Mouse (Mus musculus): ENCODE measurements at regions not wholly inside any gene's neighbourhood (a gene's known extent, or its start where the extent isn't known, plus 50 kb on each side); places are given as distances from the start of the nearest gene placed in this dataset.

GRCm38 (mm10) chr12:15222497-15223170 is 594.1 kb downstream of the Trib2 start:
- Histone ChIP-seq H3K4me3 (ENCODE audit: low read depth, low read length) (no peak overlapping the region), H3K9ac (ENCODE audit: low read length) (no peak overlapping the region), H3K27me3 (ENCODE audit: control insufficient read depth, insufficient read depth, low read length) (no peaks in the 10 kb centered on the region), H3K36me3 (ENCODE audit: control insufficient read depth, insufficient read depth, low read length) (no peaks in the 10 kb centered on the region), H3K27ac (ENCODE audit: low read depth, low read length) (no peak overlapping the region), H3K4me1 (replicated peaks; ENCODE audit: control insufficient read depth, insufficient read depth, low read length) (no peaks in the 10 kb centered on the region), H3K4me2 (ENCODE audit: low read depth, low read length, severe bottlenecking) (no peak overlapping the region), H3K9me3 (ENCODE audit: control insufficient read depth, low read length) (no peaks in the 10 kb centered on the region)
- DNase-seq (ENCODE audit: low spot score): no peak
- peak; percentile 67; the same call in 1 of the 2 replicates for ATAC-seq (replicated peaks; ENCODE audit: low FRiP score)
- WGBS: 92% methylated on average over 5 of the region's 5 CpGs

- H3K4me1 ChIP-seq (replicated peaks; ENCODE audit: control insufficient read depth, insufficient read depth, low read length): no peaks in the 10 kb centered on the region
- H3K27me3 ChIP-seq (ENCODE audit: control insufficient read depth, insufficient read depth, low read length): no peaks in the 10 kb centered on the region
- H3K9ac ChIP-seq (ENCODE audit: low read length): no peak overlapping the region
- no peaks in the 10 kb centered on the region for H3K9me3 ChIP-seq (ENCODE audit: control insufficient read depth, low read length)
- no peaks in the 10 kb centered on the region for H3K36me3 ChIP-seq (ENCODE audit: control insufficient read depth, insufficient read depth, low read length)
- no peak overlapping the region for H3K27ac ChIP-seq (ENCODE audit: low read depth, low read length)
- no peak overlapping the region for H3K4me3 ChIP-seq (ENCODE audit: low read depth, low read length)
- peak; percentile 66 for ATAC-seq (replicated peaks; ENCODE audit: low FRiP score)
- DNase-seq (ENCODE audit: low spot score): no peak
- H3K4me2 ChIP-seq (ENCODE audit: low read depth, low read length, severe bottlenecking): no peak overlapping the region
- WGBS: 27% methylated on average over 8 of the region's 8 CpGs
Measured at GRCm38 (mm10) chr12:15218504-15218903, 598.2 kb downstream of the Trib2 start.

- Histone ChIP-seq H3K27me3 (ENCODE audit: control insufficient read depth, insufficient read depth, low read length) (no peaks in the 10 kb centered on the region), H3K9me3 (ENCODE audit: control insufficient read depth, low read length) (no peaks in the 10 kb centered on the region), H3K4me2 (ENCODE audit: low read depth, low read length, severe bottlenecking) (no peak overlapping the region), H3K4me1 (replicated peaks; ENCODE audit: control insufficient read depth, insufficient read depth, low read length) (no peaks in the 10 kb centered on the region), H3K27ac (ENCODE audit: low read depth, low read length) (no peak overlapping the region), H3K36me3 (ENCODE audit: control insufficient read depth, insufficient read depth, low read length) (no peaks in the 10 kb centered on the region), H3K4me3 (ENCODE audit: low read depth, low read length) (no peak overlapping the region), H3K9ac (ENCODE audit: low read length) (no peak overlapping the region)
- WGBS: 71% methylated on average over 3 of the region's 3 CpGs
- no peak for ATAC-seq (replicated peaks; ENCODE audit: low FRiP score)
- no peak for DNase-seq (ENCODE audit: low spot score)
Measured at GRCm38 (mm10) chr12:15216180-15216579, 600.5 kb downstream of the Trib2 start.

- WGBS: 81% methylated on average over 6 of the region's 6 CpGs
- ATAC-seq (replicated peaks; ENCODE audit: low FRiP score) (no peak), DNase-seq (ENCODE audit: low spot score) (no peak)
- Histone ChIP-seq H3K27ac (ENCODE audit: low read depth, low read length) (no peak overlapping the region), H3K36me3 (ENCODE audit: control insufficient read depth, insufficient read depth, low read length) (no peaks in the 10 kb centered on the region), H3K27me3 (ENCODE audit: control insufficient read depth, insufficient read depth, low read length) (no peaks in the 10 kb centered on the region), H3K9me3 (ENCODE audit: control insufficient read depth, low read length) (no peaks in the 10 kb centered on the region), H3K4me1 (replicated peaks; ENCODE audit: control insufficient read depth, insufficient read depth, low read length) (no peaks in the 10 kb centered on the region), H3K9ac (ENCODE audit: low read length) (no peak overlapping the region), H3K4me2 (ENCODE audit: low read depth, low read length, severe bottlenecking) (no peak overlapping the region), H3K4me3 (ENCODE audit: low read depth, low read length) (no peak overlapping the region)
Measured at GRCm38 (mm10) chr12:15174411-15175041, 642.2 kb downstream of the Trib2 start.

- Histone ChIP-seq H3K4me3 (ENCODE audit: low read depth, low read length) (no peak overlapping the region), H3K9ac (ENCODE audit: low read length) (no peak overlapping the region), H3K9me3 (ENCODE audit: control insufficient read depth, low read length) (no peaks in the 10 kb centered on the region), H3K36me3 (ENCODE audit: control insufficient read depth, insufficient read depth, low read length) (no peaks in the 10 kb centered on the region), H3K4me2 (ENCODE audit: low read depth, low read length, severe bottlenecking) (no peak overlapping the region), H3K27me3 (ENCODE audit: control insufficient read depth, insufficient read depth, low read length) (no peaks in the 10 kb centered on the region), H3K4me1 (replicated peaks; ENCODE audit: control insufficient read depth, insufficient read depth, low read length) (no peaks in the 10 kb centered on the region), H3K27ac (ENCODE audit: low read depth, low read length) (no peak overlapping the region)
- ATAC-seq (replicated peaks; ENCODE audit: low FRiP score) (no peak), DNase-seq (ENCODE audit: low spot score) (no peak)
- WGBS: 84% methylated on average over 5 of the region's 5 CpGs
Measured at GRCm38 (mm10) chr12:15162605-15163004, 654.1 kb downstream of the Trib2 start.

GRCm38 (mm10) chr12:15161864-15162263 is 654.9 kb downstream of the Trib2 start:
- no peak for ATAC-seq (replicated peaks; ENCODE audit: low FRiP score)
- H3K9ac ChIP-seq (ENCODE audit: low read length): no peak overlapping the region

GRCm38 (mm10) chr12:15160478-15160998 is 656.2 kb downstream of the Trib2 start:
- Histone ChIP-seq H3K4me1 (replicated peaks; ENCODE audit: control insufficient read depth, insufficient read depth, low read length) (no peaks in the 10 kb centered on the region), H3K27me3 (ENCODE audit: control insufficient read depth, insufficient read depth, low read length) (no peaks in the 10 kb centered on the region), H3K27ac (ENCODE audit: low read depth, low read length) (no peak overlapping the region), H3K36me3 (ENCODE audit: control insufficient read depth, insufficient read depth, low read length) (no peaks in the 10 kb centered on the region), H3K4me2 (ENCODE audit: low read depth, low read length, severe bottlenecking) (no peak overlapping the region), H3K9me3 (ENCODE audit: control insufficient read depth, low read length) (no peaks in the 10 kb centered on the region), H3K9ac (ENCODE audit: low read length) (no peak overlapping the region), H3K4me3 (ENCODE audit: low read depth, low read length) (no peak overlapping the region)
- 92% methylated on average over 2 of the region's 2 CpGs for WGBS
- DNase-seq (ENCODE audit: low spot score): no peak
- ATAC-seq (replicated peaks; ENCODE audit: low FRiP score): no peak

More at GRCm38 (mm10) chr12:15161864-15162263, 654.9 kb downstream of the Trib2 start:
- Histone ChIP-seq H3K4me1 (replicated peaks; ENCODE audit: control insufficient read depth, insufficient read depth, low read length) (no peaks in the 10 kb centered on the region), H3K27ac (ENCODE audit: low read depth, low read length) (no peak overlapping the region), H3K36me3 (ENCODE audit: control insufficient read depth, insufficient read depth, low read length) (no peaks in the 10 kb centered on the region), H3K9me3 (ENCODE audit: control insufficient read depth, low read length) (no peaks in the 10 kb centered on the region), H3K27me3 (ENCODE audit: control insufficient read depth, insufficient read depth, low read length) (no peaks in the 10 kb centered on the region), H3K4me3 (ENCODE audit: low read depth, low read length) (no peak overlapping the region), H3K4me2 (ENCODE audit: low read depth, low read length, severe bottlenecking) (no peak overlapping the region)
- DNase-seq (ENCODE audit: low spot score): no peak
- WGBS: 68% methylated on average over 3 of the region's 3 CpGs

- H3K27ac ChIP-seq (ENCODE audit: low read depth, low read length): no peak overlapping the region
- H3K9ac ChIP-seq (ENCODE audit: low read length): no peak overlapping the region
- ATAC-seq (replicated peaks; ENCODE audit: low FRiP score) (no peak), DNase-seq (ENCODE audit: low spot score) (no peak)
- no peaks in the 10 kb centered on the region for H3K27me3 ChIP-seq (ENCODE audit: control insufficient read depth, insufficient read depth, low read length)
- H3K9me3 ChIP-seq (ENCODE audit: control insufficient read depth, low read length): no peaks in the 10 kb centered on the region
- WGBS: 74% methylated on average over 2 of the region's 2 CpGs
- H3K4me3 ChIP-seq (ENCODE audit: low read depth, low read length): no peak overlapping the region
- no peaks in the 10 kb centered on the region for H3K4me1 ChIP-seq (replicated peaks; ENCODE audit: control insufficient read depth, insufficient read depth, low read length)
- no peaks in the 10 kb centered on the region for H3K36me3 ChIP-seq (ENCODE audit: control insufficient read depth, insufficient read depth, low read length)
- H3K4me2 ChIP-seq (ENCODE audit: low read depth, low read length, severe bottlenecking): no peak overlapping the region
Measured at GRCm38 (mm10) chr12:15146398-15146797, 670.3 kb downstream of the Trib2 start.

- Histone ChIP-seq H3K9me3 (ENCODE audit: control insufficient read depth, low read length) (no peaks in the 10 kb centered on the region), H3K27me3 (ENCODE audit: control insufficient read depth, insufficient read depth, low read length) (no peaks in the 10 kb centered on the region), H3K4me1 (replicated peaks; ENCODE audit: control insufficient read depth, insufficient read depth, low read length) (no peaks in the 10 kb centered on the region), H3K9ac (ENCODE audit: low read length) (no peak overlapping the region), H3K4me3 (ENCODE audit: low read depth, low read length) (no peak overlapping the region), H3K36me3 (ENCODE audit: control insufficient read depth, insufficient read depth, low read length) (no peaks in the 10 kb centered on the region), H3K27ac (ENCODE audit: low read depth, low read length) (no peak overlapping the region), H3K4me2 (ENCODE audit: low read depth, low read length, severe bottlenecking) (no peak overlapping the region)
- DNase-seq (ENCODE audit: low spot score) (no peak), ATAC-seq (replicated peaks; ENCODE audit: low FRiP score) (no peak)
- 81% methylated on average over 5 of the region's 5 CpGs for WGBS
Measured at GRCm38 (mm10) chr12:15137039-15137438, 679.7 kb downstream of the Trib2 start.
